Mouse (Mus musculus): ENCODE data around the gene Pnmal2.

Gene Pnmal2

DNA sequence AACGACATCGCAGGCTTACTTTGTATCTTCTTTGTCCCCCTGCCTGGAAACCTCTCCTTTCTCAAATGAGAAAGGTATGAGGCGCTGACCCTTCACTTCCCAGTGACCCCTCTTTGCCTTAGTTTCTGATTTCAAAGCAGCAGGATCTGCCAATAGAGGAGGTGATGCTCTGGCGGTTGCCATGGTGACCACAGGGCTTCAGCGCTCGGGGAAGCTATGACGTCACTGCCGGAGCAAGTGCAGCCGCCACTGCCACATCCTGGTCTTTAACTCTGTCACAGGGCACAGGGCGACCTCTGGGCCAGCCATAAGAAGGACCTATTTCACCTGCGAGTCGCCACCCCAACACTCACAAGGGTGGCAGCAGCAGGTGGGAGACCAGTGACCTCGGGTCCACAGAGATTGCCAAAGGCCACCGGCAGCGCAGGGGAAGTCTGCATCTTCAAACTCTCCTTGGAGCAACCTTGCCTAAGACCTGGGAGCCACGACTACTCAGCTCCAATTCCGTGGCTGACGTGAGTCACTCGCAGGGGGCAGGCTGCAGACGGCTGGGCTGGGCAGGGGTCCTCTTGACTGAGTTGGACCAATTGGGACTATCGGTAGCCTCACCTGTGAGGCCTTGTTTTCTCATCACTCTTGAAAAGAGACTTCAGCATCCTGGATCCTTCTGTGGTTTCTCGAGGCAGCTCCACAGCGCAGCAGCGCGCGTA is 38.5 kb downstream of the Pnmal2 start, which contains the start of gene Gm42372:
Gene Gm42372 (plus strand): TSS at position 228 of the 710 bp plus-strand sequence.
- peak; percentile 84 for DNase-seq (ENCODE audit: extremely low spot score)

DNA sequence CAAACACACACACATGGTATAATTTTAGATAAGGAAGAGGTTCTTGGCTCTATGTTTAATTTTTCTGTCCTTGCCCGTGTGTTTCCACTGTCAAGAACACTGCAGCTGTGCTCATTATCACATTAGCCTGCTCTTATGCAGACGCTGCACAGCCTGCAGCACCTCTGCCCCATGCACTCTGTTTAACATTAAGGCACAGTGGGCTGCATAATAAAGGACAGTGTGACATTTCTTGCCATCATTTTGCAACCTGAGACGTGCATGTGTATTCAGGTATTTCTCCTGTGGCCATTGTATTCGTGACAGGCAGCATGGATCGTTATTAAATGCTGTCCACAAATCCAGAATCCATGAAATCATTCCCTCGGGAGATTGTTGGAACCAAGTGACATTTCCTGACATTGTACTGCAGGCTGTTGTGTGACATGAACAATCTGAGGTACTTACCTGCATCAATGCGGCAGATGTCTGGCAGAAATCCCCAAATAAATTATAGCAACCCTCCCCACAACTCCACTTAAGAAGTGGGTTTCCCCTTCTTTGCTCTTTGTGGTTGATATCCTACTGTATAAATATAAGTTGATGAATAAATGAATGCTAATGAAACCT is 43.2 kb downstream of the Pnmal2 start:
- DNase-seq (ENCODE audit: extremely low spot score): no peak

- no peak for DNase-seq (ENCODE audit: extremely low spot score)
Observed at GRCm38 (mm10) chr7:16988405-16988804, 43.9 kb downstream of the Pnmal2 start.

DNA sequence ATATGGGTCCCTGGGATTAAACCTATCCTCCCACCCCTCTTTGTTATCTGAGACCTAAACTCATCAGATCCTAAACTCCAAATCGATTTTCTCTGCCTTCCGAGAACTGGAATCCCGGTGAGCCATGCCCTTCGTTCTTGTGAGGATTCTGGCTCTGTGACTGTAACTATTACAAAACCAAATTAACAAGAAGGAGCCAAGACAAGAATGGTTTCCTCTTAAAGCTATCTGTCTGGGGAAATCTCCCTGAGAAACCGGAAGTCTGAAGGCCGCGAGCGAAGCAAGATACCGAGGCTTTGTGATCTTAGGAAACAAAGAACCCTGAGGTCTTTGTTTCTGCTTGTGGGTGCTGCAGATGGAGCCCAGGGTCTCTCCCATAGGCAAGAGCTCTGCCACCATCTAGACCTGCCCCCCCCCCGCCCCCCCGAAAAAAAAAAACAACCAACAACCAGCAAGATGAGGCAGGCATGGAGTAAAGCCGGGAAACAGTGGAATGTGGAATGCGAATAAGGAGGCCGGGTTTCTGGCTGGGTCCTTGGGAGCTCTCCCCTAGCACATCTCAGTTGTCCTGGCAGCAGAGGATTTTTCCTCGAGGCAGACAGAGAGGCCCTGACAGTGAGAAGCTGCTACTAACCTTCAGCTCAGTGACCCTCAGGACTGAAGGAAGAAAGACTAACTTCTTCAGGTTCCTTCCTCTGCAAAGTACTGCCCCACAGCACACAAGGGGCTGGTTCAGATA is 45.7 kb downstream of the Pnmal2 start:
- no peak for DNase-seq (ENCODE audit: extremely low spot score)

DNA sequence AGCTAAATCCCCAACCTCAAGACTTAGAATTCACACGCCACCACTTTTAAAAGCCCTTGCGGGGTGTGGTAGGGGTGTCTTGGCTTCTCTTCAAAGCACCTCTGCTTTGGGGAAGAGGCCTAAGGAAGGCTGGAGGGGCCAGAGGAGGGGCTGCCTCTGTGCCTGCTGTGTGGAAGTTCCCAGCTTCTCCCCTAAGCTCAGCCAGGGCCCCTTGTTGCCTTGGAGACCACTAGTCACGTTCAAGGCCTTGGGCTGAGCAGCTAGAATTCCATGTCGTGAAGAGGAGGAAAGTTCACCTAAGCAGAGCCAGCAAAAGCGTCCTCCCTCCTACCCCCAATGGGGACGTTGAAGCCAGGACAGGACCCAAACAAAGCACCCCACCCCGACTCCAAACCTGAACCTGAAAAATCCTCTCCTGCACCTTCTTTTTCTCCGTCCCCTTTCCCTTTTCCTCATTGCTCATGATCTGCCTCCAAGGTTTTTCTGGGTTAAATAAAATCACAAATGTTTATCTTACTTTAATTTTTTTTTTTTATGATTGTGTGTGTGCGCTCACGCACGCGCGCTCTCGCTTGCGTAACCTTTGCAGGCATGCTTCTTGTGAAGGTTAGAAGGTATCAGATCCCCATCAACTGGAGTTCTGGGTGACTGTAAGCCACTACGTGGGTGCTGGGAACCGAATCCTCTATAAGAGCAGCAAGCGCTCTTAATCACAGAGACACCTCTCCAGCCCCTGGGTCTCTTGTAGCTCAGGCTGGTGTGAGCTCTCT is 47.4 kb downstream of the Pnmal2 start:
- peak; percentile 58 for DNase-seq (ENCODE audit: extremely low spot score)

DNA sequence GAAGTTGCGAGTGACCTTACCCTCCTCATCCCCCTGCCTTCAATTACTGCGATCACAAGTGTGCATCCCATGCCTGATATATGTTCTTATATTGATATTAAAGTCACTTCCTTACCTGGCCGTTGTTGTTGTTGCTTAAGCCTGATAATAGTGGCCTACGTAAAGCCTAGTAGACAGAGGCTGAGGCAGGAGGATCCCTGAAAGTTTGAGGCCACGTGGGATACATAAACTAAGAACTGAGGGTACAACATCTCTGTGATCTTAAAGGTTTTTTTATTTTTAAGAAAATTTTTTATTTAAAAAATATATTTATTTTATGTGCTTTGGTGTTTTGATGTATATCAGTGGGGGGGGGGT is 47.9 kb downstream of the Pnmal2 start, which contains the start of gene Ccdc8:
Gene Ccdc8 (plus strand): TSS at position 258 of the 357 bp plus-strand sequence.
- no peak for DNase-seq (ENCODE audit: extremely low spot score)

DNA sequence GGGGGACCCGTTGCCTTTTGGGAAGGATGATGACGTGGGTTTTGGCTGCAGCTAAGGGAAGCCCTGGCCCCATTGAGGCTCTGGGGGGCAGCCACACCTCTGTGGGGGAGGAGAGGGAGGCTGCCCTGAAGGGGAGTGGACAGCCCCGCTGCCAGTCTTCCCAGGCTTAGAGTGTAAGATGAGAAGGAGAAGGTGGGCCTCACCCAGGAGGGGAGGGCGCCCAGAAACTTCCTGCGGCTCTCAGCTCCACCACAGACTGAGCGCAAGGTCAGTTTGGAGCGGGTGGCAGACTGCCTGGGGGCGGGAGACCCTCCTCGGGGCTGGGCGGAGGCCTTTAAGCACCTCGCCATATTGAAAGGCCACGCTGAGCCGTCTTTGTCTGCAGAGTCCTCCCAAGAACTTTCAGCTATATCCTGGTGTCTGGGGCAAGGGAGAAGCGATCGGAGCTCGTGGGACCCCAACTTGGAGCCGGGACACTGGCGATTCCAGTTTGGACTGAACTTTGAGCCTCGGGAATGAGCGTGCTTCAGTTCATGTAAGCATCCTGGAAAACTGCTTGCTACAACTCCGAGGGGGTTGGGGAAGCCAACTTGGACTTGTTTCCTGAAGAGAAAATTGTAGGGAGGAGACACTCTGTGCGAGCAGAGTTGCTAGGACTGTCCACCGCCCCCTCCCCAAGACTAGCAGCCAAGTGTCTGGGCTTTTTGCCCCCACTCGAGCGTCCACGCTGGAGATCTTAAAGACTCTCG is 49.3 kb downstream of the Pnmal2 start:
- peak; percentile 88 for DNase-seq (ENCODE audit: extremely low spot score)

GRCm38 (mm10) chr7:16994400-16994799 is 49.9 kb downstream of the Pnmal2 start:
- DNase-seq (ENCODE audit: extremely low spot score): no peak

DNA sequence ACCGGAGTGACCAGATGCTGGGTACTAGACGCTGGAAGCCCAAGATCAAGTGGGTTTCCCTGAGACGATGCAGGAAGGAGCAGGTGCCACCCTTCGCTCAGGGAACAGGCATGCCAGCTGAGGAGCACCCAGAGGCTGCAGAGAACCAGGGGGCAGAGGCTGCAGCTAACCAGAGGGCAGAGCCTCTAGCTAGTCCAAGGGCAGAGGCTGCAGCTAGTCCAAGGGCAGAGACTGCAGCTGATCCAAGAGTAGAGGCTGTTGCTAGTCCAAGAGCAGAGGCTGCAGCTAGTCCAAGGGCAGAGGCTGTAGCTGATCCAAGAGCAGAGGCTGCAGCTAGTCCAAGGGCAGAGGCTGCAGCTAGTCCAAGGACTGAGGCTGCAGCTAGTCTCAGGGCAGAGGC is 50.9 kb downstream of the Pnmal2 start:
- DNase-seq (ENCODE audit: extremely low spot score): no peak

Data from embryo, embryonic 9.5 days (tissue).